Mouse (Mus musculus) c-Kit-positive CD71-positive TER-119-negative erythroid progenitor cells, embryonic 14.5 days (primary cell): ENCODE results near the gene Arfgef2.
A peak's percentile ranks its signal among the peaks of the same experiment; 100 is the strongest.

ENCODE experiments used
- DNase-seq: peaks from one replicate; pipeline ENCODE4 v3.0.0-alpha.2; 2013; ENCODE audit warnings: low read depth

Gene Arfgef2

DNA sequence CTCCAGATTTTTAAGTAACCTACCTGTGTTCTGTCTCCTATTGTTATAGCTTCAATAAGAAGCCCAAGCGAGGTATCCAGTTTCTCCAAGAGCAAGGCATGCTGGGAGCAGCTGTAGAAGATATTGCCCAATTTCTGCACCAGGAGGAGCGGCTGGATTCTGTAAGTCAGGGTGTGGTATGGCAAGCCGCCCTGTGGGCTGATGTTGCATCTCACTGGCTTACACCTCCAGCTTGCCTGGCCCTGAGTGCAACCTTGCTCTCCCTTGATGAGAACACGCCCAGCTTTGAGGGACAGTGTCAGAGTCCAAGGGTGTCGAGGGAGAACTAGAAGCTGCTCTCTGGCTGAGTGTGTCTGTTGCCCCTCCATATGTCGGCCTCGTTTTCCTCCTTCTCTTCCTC is 53.8 kb downstream of the Arfgef2 start:
- no peak for DNase-seq

DNA sequence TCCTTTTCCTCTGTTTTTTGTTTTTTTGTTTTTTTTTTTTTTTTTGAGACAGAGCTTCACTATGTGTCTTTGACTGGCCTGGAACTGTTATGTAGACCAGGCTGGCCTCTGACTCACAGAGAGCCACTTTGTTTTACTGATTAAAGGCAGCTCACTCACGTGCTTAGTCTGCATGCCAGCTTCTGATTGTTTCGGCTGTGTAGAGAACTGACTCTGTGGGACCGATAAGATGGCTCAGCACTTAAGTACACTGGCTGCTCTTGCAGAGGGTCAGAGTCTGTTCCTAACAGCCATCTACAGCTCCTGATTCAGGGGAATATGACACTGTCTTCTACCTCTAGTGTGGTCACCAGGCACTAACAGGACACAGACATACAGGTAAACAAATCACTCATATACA is 57.1 kb downstream of the Arfgef2 start:
- no peak for DNase-seq

DNA sequence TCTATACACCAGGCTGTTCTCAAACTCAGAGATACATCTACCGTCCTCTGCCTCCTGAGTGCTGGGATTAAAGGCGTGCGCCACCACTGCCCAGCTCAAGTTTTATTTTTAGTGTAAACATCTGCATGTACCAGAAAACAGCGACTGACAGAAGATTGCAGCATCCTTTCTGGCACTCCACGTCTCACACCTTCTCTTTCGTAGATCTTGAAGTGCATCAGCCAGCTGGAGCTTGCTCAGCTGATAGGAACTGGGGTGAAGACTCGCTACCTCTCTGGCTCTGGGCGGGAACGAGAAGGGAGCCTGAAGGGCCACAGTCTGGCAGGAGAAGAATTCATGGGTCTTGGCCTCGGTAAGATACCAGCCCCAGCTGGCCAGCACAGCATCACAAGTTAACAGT is 60.1 kb downstream of the Arfgef2 start:
- DNase-seq: no peak

DNA sequence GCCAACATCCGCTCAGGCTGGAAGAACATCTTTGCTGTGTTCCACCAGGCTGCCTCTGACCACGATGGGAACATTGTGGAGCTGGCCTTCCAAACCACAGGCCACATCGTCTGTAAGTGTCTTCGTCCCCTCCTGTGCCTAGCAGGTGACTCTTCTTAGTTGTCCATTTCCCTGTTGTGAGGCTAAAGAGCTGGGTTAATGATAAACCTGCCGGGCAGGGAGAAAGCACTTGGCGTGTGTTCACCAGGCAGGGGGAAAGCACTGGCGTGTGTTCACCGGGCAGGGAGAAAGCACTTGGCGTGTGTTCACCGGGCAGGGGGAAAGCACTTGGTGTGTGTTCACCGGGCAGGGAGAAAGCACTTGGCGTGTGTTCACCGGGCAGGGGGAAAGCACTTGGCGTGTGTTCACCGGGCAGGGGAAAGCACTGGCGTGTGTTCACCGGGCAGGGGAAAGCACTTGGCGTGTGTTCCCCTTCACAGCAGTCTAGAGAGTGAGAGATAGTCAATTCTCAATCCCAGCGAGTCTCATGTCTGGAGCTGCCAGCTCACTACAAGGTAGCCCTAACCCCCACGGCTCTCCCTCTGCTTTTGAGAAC is 65.0 kb downstream of the Arfgef2 start:
- DNase-seq: no peak

DNA sequence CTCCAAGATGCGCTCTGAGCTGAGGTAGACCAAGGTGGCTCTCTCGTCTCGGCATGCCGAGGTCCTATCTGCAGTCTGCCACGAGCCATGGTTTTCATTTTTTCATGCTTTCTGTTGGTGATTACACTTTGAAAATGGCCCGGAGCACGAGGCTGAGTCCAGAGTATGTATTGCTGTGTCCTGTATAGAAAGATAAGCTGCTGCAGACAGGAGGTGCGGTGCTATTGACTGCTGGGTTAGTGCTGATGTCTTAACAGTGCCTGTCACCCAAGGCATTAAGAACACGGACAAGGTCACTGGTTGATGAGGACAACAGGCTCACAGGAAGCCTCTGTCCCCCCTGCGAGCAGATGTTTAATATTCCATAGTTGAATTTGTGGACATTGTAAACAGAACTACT is 65.5 kb downstream of the Arfgef2 start:
- DNase-seq: no peak

DNA sequence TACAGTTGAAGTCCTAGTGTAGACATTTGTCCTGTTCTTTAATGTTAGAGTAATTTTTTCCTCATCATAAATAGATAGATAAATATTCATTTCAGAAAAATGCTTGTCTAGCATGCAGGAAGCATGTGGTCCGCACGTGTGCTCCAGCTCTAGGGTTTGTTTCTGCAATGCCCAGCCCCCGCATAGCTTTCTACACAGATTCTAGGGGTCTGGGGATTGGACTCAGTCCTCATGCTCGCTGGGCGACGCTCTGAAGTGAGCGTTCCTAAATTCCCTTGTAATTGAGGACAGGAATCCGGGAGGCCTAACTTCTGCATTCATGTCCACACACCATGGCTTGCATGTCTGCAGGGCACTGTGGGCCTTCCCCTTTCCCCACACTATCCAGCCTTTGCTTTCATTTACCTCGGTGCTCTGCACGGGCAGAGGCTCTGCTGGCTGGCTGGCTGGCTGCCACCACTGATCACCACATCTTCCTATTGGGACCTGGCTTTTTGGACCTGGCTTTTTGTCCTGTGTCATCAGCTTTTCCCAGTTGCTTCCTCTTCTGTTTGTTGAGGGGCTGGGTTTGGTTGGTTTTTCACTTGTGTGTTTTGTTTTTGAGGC is 69.4 kb downstream of the Arfgef2 start:
- no peak for DNase-seq

DNA sequence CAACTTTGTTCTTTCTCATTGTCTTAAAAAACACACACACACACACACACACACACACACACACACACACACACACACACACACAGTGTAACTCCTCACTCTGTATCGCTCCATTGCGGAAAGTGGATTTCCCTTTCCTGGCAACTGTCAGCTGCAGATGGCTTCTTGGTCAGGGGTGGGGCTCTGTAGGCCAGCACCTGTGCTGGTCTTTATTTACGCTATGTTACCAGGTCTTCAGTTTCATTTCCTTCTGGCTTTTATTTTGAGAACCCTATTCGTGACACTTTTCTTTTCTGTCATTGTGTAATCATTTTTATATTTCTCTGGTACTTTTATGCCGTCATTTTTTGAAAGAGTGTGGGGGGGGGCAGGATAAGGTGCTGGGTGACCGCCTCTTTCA is 70.2 kb downstream of the Arfgef2 start:
- DNase-seq: no peak

DNA sequence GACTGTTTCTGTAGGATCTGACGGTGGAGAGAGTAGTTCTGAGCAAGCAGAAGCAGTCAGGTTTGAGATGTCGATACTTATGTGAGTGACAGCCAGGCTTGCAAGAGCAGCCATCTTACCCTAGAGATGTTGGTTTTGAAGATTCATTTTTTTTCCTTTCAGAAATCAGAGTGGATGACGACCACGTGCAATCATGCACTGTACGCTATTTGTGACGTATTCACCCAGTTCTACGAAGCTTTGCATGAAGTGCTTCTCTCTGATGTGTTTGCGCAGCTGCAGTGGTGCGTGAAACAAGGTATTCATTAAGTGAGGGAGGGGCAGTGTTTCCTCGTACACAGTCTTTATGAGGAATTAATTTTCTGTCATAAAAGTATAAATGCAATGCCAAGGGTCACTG is 70.9 kb downstream of the Arfgef2 start:
- no peak for DNase-seq

DNA sequence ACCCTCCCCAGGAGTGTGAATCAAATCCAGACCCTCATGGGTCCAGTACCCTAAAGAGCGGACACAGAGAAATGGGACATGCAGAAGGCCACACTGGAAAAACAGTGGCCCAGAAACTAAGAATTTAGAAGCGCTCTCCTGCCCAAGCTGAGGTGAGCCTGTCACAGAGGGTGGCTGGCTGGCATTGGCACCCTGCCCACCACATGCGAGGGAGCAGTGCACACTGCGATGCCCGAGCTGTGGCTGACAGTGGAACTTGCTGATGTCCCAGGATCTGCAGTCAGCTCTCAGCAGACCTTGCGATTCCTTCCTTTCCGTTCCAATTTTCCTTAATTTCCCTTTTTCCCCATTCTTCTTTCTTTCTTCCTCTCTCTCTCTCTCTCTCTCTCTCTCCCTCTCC is 79.7 kb downstream of the Arfgef2 start:
- no peak for DNase-seq

DNA sequence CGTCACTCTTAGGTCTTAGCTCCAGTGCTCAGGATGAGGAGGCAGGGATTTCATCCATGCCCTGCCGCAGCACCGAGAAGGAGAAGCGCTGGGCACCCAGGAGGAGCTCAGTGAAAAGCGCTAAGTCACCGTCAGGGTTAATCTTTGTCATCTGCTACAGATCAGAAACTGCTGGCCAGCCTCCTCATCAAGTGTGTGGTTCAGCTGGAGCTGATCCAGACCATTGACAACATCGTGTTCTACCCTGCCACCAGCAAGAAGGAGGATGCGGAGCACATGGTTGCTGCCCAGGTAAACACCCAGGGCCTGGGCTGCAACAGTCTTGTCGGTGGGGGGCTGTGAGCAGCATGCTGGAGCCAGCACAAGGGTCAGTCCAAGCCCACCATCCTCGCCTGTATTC is 80.2 kb downstream of the Arfgef2 start:
- DNase-seq: no peak

DNA sequence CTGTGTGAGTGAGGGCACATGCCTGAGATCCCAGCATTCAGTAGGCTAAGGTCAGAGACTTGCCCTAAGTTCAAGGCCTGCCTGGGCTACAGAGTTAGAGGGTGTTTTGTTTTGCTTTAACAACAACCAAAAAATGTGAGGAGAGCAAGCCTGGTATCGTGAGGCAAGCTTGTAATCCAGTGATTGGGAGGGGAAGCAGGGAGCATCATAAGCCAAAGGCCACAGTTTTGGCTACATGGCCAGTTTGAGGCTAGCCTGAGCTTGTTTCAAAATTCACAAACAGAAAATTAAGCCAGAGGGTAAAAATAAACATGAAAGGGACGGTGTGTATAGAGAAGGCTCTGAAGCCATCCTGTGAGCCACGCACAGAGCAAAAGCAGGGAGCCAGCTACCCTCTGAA is 80.8 kb downstream of the Arfgef2 start:
- DNase-seq: no peak

DNA sequence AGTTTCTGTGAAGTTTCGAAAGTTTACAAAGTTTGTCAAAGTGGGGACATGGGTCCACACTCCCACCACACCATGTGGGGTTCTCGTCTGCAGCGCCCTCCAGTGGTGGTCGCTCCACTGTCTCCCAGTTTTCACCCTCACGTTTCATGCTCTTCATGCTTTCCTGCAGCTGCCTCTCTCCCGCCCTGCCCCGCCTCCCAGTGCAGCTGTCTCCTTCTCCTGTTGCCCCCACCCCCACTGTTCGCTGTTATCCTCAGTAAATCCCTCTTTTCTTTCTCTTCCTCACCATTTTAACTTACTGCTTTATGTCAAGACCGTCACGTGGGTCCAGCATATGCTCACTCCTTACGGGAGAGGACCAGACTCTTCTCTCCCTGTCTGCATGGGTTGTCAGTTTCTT is 82.4 kb downstream of the Arfgef2 start:
- no peak for DNase-seq

DNA sequence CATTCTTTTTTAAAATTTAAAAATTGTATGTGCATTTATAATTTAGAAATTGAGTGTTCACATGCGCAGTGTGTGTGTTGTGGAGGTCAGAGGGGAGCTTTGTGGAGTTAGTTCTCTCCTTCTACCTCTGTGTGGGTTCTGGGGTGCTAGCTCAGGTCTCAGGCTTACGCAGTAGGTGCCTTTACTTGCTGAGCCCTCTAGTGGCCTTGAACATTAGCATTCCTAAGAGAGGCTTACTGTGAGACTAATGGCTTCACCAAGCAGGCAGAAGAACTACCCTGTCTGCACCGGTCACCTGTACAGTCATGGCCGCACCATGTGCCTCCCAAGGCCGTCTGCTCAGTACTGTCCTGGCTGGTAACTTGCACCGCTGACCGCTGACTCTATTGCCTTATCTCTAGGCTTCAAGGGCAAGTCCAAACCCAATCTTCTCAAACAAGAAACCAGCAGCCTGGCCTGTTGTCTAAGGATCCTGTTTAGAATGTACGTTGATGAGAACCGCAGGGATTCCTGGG is 86.0 kb downstream of the Arfgef2 start:
- DNase-seq: no peak

DNA sequence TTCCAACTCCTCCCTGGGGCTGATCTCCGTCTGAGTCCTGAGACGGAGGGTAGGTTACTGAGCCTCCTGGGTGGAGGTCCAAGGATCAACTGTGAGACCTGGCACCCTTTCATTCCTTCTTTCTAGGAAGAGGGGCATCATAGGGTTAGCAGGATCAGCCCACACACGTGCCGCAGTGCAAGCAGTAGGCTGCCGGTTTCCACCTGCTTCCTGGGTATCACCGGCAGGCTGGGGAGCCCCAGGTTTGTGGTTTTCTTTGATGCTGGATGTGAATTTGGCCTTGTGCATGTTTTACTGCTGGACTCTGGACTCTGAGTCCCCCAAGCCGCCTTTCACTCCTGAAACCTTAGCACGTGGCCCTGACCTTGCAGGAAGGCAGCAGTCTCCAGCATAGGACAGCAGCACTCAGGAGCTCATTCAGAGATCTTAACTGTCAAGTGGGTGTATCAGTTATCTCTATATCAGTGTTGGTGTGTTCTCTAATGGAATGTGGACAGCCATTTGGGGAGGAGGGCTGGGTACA is 86.8 kb downstream of the Arfgef2 start:
- DNase-seq: no peak

DNA sequence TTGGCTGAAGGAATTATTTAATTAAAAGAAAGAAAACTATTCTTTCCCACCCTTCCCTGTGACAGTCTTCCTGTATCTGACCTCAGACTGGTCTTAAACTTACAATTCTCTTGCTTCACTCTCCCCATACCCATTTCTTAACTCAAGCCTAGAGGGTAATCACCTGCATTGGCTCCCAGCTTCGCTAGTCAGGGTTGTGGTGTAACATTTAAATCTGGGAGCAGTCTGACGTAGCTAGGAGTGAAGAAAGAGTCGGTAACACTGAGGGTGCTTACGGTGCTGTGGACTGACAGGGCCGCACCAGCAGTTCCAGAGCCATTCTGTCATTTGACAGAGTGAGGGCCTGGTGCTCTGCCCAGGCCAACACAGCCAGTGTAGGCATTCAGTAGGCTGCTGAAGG is 87.6 kb downstream of the Arfgef2 start:
- DNase-seq: no peak

DNA sequence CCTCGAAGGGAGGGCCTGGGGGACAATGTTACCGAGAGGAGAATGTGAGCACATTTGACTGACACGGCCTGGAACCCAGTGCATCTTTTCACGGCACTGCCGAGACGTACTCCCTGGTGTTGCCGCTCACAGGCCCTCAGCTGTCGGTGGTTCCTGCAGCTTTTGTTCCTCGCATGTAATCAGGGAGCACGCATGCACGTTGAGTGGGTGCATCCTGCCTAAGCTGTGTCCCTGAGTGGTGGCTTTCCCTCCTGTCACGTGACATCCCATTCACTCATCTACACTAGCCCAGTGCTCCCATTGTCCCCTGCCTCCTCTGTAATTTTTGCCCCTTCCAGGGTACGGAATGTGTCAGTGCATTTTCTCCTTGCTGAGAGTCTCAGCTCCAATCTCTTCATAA is 91.0 kb downstream of the Arfgef2 start:
- DNase-seq: no peak

DNA sequence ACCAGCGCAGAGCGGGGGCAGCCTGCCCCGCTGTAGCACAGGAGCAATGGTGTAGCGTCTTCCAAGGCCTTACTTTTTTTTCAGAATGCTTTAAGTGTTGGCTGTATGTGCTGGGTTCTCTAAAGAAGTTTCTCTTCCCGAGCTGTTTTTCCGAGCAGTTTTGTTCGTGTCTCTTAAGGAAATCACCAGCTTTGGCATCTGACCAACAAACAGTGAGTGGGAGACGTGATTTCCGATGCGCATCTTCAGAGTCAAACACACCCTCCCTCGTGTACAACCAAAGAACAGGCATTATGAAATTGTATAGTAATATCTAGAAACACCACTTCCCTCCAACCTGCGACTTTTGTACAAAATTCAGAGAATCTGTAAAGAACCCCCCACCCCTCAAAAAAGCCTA is 91.6 kb downstream of the Arfgef2 start:
- DNase-seq: no peak

DNA sequence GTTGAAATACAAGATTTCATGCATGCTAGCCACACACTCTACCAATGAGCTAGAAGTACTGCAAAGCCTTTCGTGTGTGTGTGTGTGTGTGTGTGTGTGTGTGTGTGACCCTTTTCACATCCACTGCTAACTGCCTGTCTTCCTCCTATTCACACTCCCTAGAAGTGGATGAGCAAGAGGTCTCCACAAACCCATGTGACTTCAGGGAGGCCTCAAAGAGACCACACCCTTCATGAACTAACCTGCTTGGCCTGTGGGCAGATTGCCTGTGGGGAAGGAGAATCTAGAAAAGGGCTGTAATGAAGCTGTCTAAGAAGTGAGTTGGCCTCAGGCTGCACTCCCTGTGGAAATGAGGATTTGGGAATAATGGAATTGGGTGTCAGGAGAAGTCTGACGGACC is 93.8 kb downstream of the Arfgef2 start:
- no peak for DNase-seq

DNA sequence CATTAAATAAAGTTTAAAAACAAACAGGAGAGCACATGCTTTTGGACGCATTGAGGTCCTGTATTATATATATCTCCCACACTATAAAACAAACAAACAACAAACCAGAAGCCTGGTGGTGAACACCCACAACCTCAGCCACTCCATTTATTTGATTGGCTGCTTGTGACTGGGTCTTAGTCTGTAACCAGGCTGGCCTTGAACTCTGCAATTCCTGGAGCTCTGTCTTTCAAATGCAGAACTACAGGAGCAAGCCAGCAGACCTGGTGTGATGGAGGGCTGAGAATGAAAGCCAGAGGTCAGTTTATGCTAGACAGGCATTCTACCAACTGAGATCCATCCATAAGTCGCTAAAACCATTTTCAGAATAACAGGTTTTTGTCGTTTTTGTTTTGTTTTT is 94.4 kb downstream of the Arfgef2 start:
- no peak for DNase-seq

DNA sequence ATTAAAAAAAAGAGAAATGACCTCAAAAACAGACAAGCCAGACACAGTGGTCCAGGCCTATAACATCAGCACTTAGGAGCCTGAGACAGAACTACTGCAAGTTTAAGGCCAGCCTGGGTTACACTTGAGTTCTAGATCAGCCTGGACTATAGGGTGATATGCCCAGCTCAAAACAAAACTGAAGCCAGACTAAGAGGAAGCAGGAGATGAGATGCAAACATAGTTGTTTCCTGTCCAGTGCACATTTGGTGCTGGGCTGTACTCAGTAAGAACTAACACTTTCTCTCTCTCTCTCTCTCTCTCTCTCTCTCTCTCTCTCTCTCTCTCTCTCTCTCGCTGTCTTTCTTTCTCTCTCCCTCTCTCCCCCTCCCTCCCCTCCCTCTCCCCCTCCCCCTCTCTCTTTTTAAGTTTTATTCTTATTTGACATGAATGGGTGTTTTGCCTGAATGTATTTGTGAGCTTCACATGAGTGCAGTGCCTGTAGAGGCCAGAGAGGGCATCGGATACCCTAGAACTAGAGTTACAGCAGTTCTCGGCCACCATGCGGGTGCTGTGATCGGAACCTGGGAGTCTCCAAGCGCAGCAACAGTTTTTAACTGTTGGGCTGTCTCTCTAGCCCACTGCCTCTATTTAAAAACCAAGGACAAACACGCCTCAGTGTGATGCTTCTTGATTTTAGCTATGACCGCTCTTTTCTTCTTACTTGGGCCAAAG is 95.6 kb downstream of the Arfgef2 start:
- DNase-seq: no peak

DNA sequence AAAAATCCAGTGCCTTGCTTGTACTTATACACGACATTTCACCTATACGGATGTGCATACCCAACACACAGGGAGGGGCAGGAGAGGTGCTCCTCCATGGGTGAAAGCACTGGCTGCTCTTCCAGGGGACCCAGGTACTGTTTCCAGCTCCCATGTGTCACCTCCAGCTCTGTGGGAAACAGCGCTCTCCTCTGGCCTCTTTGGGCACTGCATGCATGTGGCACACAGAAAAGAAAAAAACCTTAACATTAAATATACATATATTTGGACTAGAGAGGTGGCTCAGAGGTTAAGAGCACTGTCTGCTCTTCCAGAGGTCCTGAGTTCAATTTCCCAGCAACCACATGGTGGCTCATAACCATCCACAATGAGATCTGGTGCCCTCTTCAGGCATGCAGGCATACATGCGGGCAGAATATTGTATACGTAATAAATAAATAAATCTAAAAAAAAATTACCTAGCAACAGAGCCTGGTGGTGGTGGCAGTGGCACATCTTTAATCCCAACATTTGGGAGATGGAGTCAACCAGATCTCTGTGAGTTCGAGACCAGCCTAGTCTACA is 98.4 kb downstream of the Arfgef2 start:
- no peak for DNase-seq

DNA sequence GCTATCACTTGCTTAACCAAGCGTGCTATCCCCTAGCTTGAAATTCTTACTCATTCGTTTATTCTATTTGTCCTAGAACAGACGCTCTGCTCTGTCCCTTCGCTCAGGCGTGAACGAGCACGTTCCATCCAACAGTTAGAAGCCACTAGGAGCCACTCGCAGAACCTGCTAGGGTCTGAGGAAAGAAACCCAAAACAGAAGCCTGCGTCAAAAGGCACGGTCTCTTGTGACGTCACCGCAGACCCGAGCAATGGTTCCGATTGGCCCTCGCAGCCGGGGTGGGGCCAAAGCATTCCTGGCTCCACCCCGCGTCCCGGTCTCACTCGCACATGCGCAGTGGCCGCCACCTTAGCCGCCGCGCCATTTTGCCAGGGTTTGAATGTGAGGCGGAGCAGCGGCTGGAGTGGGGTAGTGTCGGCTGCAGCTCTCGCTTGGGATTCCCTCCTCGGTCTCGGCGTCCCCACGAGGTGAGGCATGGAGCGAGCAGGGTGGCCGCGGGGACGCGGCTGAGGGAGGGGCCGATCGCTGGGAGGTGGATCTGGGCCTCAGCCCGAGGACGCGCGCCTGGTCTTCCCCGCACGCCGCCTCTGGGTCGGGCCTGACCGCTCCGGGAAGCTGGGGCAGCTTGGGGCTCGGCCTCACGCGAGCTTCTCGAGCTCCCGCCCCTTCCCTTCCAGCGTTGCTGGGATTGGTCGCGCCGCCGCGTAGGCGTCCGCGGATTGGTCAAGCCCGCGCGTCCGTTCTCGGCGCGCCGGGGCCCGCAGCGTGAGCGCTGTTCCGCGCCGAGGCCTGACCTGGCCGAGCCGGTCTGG is 100.5 kb downstream of the Arfgef2 start, which contains the start of gene Cse1l:
Cse1l (plus strand) TSS at position 330 of the 812 bp plus-strand sequence.
- DNase-seq: peak; percentile 95
